Mouse (Mus musculus): ENCODE measurements around the gene Tirap.

DNA sequence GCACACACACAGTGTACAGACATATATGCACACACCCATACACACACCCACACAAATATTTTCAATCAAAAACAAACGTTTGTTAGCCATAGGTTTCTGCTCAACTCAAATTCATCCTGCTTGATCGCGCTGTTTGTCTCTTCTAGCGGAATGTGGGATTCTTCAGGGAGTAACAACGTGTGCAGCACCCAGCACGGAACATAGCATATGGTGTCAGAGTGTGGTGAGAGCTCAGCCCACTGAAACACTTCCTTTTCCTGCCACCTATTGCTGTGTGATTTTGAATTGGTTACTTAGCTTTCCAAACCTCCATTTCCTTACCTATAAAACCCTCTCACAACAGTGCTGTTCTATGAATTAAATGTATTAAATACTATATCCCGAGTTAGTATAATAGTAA is 30.0 kb downstream of the Tirap start:
- TF ChIP-seq POLR2A (IDR thresholded peaks at IDR 0.05; ENCODE audit: extremely low read depth, insufficient read depth, low read length) (no peak), CTCF (IDR thresholded peaks at IDR 0.05; ENCODE audit: extremely low read depth, insufficient read depth, low read length) (no peak)

All from cortical plate, adult 2 months (tissue).